Mouse (Mus musculus): Measurements from ENCODE around the gene Tor3a. TPM values are rescaled to one million over a fixed set of nuclear protein-coding genes. Genes with fewer than 3 reads are reported as not detected.

The Tor3a gene
- total and polyA plus RNA-seq, 3 experiments = 2.5 to 3.1 (median 2.6) TPM

DNA sequence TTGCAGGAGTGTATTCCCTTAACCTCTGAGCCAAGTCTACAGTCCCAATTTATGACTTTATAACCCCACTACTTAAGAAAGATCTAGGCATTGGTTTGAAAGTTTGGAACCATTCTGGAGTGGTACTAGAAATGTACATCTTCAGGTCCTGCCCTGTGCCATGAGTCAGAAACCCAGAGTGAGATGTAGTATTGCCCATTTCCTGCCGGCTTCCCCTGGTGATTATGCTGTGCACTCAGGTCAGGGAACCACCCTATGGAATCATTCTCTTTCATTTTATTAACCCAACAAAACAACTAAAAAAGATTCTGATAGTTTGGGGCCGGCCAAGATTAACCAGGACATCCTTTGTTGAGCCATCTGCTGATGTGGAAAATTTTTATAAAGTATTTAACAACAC, 68.2 kb downstream of the Tor3a start:
- ATAC-seq (ENCODE audit: extremely low read depth, insufficient number of reproducible peaks, low FRiP score, poor library complexity, severe bottlenecking) = no peak
- no peaks in the 10 kb centered on the region for H3K9me3 ChIP-seq (replicated peaks)
- H3K4me3 ChIP-seq (ENCODE audit: low read depth, low read length) = no peak overlapping the region
- H3K4me1 ChIP-seq (ENCODE audit: insufficient read depth, low read depth, low read length) = peaks cover 17% of the 10 kb centered on the region; the same call in 1 of the 2 replicates
- TF ChIP-seq GATA2 (IDR thresholded peaks at IDR 0.05; ENCODE audit: borderline replicate concordance, low read depth, low read length) (no peak), GATA1 (IDR thresholded peaks at IDR 0.05; ENCODE audit: borderline replicate concordance, low read length) (no peak), POLR2AphosphoS5 (IDR thresholded peaks at IDR 0.05; ENCODE audit: insufficient replicate concordance, low read depth, low read length) (no peak), TAL1 (conservative IDR thresholded peaks at IDR 0.05; ENCODE audit: low read depth, low read length) (no peak), CTCF (IDR thresholded peaks at IDR 0.05; ENCODE audit: low read depth, low read length) (no peak)
- H3K36me3 ChIP-seq (replicated peaks) = peaks cover 13% of the 10 kb centered on the region
- no peak for DNase-seq (ENCODE audit: low spot score)
- no peaks in the 10 kb centered on the region for H3K27me3 ChIP-seq (ENCODE audit: insufficient read depth, low read length)

DNA sequence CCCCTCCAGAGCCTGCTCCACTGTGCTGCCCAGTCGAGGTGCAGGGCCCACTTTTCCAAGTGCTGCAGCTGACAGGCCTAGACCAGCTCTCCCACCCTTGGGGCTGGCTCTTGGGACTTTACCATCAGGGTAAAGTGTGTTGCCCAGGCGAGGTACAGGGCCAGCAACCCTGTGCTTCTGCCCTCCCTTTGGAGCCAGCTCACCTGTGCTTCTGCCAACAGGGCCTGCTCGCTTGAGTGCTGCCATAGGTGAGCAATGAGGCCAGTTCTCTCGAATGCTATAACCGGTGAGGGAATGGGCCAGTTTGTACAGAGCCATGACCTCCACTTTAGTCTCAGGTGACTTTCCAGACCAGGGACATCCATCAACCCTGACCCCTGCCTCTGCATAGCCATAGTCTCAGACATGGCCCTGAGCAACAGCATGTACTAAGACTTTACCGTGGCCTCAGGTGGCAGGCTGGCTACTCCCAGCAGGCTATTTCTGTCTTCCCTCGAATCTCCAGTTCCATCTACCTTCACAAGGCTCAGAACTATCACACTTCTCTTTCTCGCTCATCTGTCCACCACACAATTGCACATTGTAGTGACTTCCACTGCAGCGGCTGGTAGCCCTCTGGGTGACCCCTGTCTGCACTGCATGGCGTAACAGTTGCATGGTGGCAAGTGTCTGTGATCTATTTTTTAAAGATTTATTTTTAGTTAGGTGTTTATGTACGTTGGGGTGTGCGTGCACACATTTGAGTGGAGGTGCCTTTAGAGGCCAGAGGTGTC, 68.9 kb downstream of the Tor3a start:
- Histone ChIP-seq H3K9me3 (replicated peaks) (no peaks in the 10 kb centered on the region), H3K4me3 (ENCODE audit: low read depth, low read length) (no peak overlapping the region), H3K4me1 (ENCODE audit: insufficient read depth, low read depth, low read length) (peaks cover 11% of the 10 kb centered on the region; the same call in 1 of the 2 replicates), H3K27me3 (ENCODE audit: insufficient read depth, low read length) (no peaks in the 10 kb centered on the region), H3K36me3 (replicated peaks) (peaks cover 13% of the 10 kb centered on the region)
- no peak for TF ChIP-seq POLR2AphosphoS5 (IDR thresholded peaks at IDR 0.05; ENCODE audit: insufficient replicate concordance, low read depth, low read length)
- TF ChIP-seq TAL1 (conservative IDR thresholded peaks at IDR 0.05; ENCODE audit: low read depth, low read length) = no peak
- no peak for TF ChIP-seq CTCF (IDR thresholded peaks at IDR 0.05; ENCODE audit: low read depth, low read length)
- ATAC-seq (ENCODE audit: extremely low read depth, insufficient number of reproducible peaks, low FRiP score, poor library complexity, severe bottlenecking) (no peak), DNase-seq (ENCODE audit: low spot score) (no peak)

Other genes starting within 250 kb of the Tor3a start
- gene Soat1, start 200.0 kb downstream of the Tor3a start, total RNA-seq (2014; fragmentation: Nextera tagmentation) = 209 and 257 TPM in 2 replicates
- gene Soat1, start 200.0 kb downstream of the Tor3a start, total RNA-seq (2017) = 196 and 244 TPM in 2 replicates
- 40.6 and 51.0 TPM in 2 replicates for gene Soat1, start 200.0 kb downstream of the Tor3a start, polyA plus RNA-seq (2012)
- gene Gm10031, start 150.3 kb downstream of the Tor3a start, total RNA-seq (2014; fragmentation: Nextera tagmentation) = 7.3 and 9.9 TPM in 2 replicates
- 15.7 and 17.2 TPM in 2 replicates for gene Gm10031, start 150.3 kb downstream of the Tor3a start, total RNA-seq (2017)
- gene Gm10031, start 150.3 kb downstream of the Tor3a start, polyA plus RNA-seq (2012) = 0.18 and 0.75 TPM in 2 replicates
- gene Abl2, start 115.6 kb downstream of the Tor3a start, total RNA-seq (2014; fragmentation: Nextera tagmentation) = 13.4 and 15.2 TPM in 2 replicates
- 8.6 and 9.7 TPM in 2 replicates for gene Abl2, start 115.6 kb downstream of the Tor3a start, total RNA-seq (2017)
- gene Abl2, start 115.6 kb downstream of the Tor3a start, polyA plus RNA-seq (2012) = 14.7 and 18.7 TPM in 2 replicates
- gene Fam20b, start 44.7 kb upstream of the Tor3a start, total RNA-seq (2014; fragmentation: Nextera tagmentation) = 36.1 and 43.3 TPM in 2 replicates
- gene Fam20b, start 44.7 kb upstream of the Tor3a start, total RNA-seq (2017) = 90.0 and 93.5 TPM in 2 replicates
- gene Fam20b, start 44.7 kb upstream of the Tor3a start, polyA plus RNA-seq (2012) = 9.7 and 11.8 TPM in 2 replicates
- not detected in 2 replicates for gene Angptl1, start 164.2 kb upstream of the Tor3a start, total RNA-seq (2014; fragmentation: Nextera tagmentation)
- 0.12 and 0.22 TPM in 2 replicates for gene Angptl1, start 164.2 kb upstream of the Tor3a start, total RNA-seq (2017)
- not detected in 2 replicates for gene Angptl1, start 164.2 kb upstream of the Tor3a start, polyA plus RNA-seq (2012)